Mouse (Mus musculus) heart, postnatal 0 days (tissue): ENCODE measurements around the gene Gpx6.

Source experiments
- CTCF ChIP-seq: IDR thresholded peaks from 2 replicates; pipeline ENCODE4 v1.5.1; 2016; ENCODE audit warnings: antibody characterized with exemption, control low read depth, low read depth
- EP300 ChIP-seq: IDR thresholded peaks from 2 replicates; pipeline ENCODE4 v1.6.1; 2016; ENCODE audit warnings: antibody characterized with exemption, low read depth

DNA sequence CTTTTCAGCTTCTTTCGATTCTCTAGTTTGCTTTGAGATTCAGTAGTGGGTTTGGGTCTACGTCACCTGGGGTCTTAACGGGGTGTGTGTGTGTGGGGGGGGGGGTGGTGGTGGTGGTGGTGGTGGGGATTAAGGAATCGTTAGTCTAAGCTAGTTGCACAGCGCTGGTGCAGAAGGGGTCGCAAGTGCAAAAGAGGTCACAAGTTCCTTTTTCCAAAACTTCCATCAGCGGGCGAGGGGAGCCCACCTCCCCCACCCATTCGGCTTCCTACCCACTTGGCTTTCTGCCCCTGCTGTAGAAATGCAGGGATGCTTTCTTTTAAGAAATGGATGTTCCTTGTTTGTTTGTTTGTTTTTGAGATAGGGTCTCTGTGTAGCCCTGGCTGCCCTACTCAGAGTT is 35.4 kb upstream of the Gpx6 start:
- TF ChIP-seq EP300 (no peak), CTCF (no peak)
